Mouse (Mus musculus) bone marrow, adult 2 months (tissue): Measurements from ENCODE around the gene Igsf21.

Experiments used
- CTCF ChIP-seq: fragments of 200-500 bp; IDR thresholded peaks from 2 replicates; pipeline ENCODE4 v1.5.1; 2011; ENCODE audit warnings: low read length, control low read depth; ENCODE audit not compliant: control insufficient read depth, insufficient read depth
- POLR2A ChIP-seq: fragments of 200-500 bp; IDR thresholded peaks from 2 replicates; pipeline ENCODE4 v1.6.1; 2011; ENCODE audit warnings: low read depth, mild to moderate bottlenecking, control low read depth, low read length, borderline replicate concordance; ENCODE audit not compliant: control insufficient read depth

DNA sequence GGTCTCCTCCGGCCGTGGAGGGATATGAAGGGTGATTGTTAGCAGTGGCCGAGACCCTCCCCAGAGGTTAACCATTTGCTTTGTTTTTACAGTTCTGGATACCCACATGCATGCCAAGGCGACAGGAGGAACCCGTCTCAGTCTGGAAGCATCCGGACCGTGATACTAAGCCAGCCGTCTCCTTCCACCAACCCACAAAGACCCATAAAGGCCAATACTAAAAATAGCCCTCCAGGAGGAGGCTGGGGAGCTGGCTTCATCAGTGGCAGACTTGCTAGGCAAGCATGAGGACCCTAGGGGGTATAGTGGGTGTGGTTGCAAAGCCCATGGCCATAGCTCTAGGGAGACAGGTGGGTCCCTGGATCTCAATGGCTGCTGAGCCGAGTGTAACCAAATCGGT is 41.8 kb downstream of the Igsf21 start:
- TF ChIP-seq CTCF (no peak), POLR2A (no peak)
